Mouse (Mus musculus) CH12.LX (cell line): ENCODE measurements at regions not wholly inside any gene's neighbourhood (a gene's known extent, or its start where the extent isn't known, plus 50 kb on each side); places are given as distances from the start of the nearest gene placed in this dataset.

Experiments used
- DNase-seq: peaks from one replicate; pipeline ENCODE4 v3.0.0-alpha.2; 2013; ENCODE audit errors: extremely low read depth
- H3K27ac ChIP-seq: 2 replicates; pipeline ENCODE4 v1.5.1; 2012; ENCODE audit warnings: low read depth, mild to moderate bottlenecking, control low read depth, moderate library complexity; ENCODE audit not compliant: insufficient read depth
- H3K27me3 ChIP-seq: replicated peaks from 2 replicates; pipeline ENCODE3; 2012; ENCODE audit warnings: inconsistent platforms
- H3K36me3 ChIP-seq, 2 experiments: replicated peaks in 1 of 2; 2 replicates each; pipeline versions ENCODE3 to v1.6.1; 2012; ENCODE audit warnings: inconsistent platforms in 1 of 2, low read length in 1 of 2, mild to moderate bottlenecking in 1 of 2, mixed read lengths in 1 of 2, moderate library complexity in 1 of 2; ENCODE audit not compliant: control insufficient read depth in 1 of 2, insufficient read depth in 1 of 2
- H3K4me1 ChIP-seq, 2 experiments: 2 replicates each; pipeline ENCODE4 v1.6.1; 2012; ENCODE audit warnings: inconsistent platforms in 1 of 2, moderate library complexity in 1 of 2; ENCODE audit not compliant: insufficient read depth in 2 of 2, control insufficient read depth in 1 of 2
- H3K4me2 ChIP-seq: 2 replicates; pipeline ENCODE4 v1.6.1; 2012; ENCODE audit warnings: low read depth, mild to moderate bottlenecking, control low read depth; ENCODE audit not compliant: poor library complexity, insufficient read depth, severe bottlenecking
- H3K4me3 ChIP-seq, 3 experiments: fragments of 150-350 bp in 1 of 3; sonication (generic) in 1 of 3; replicated peaks in 1 of 3; 2 replicates each; pipeline versions ENCODE3 to v1.5.1; 2011 to 2012; ENCODE audit warnings: low read depth in 2 of 3, low read length in 2 of 3, mild to moderate bottlenecking in 2 of 3, moderate library complexity in 2 of 3, control low read depth in 1 of 3, improper control_type of control experiment in 1 of 3, inconsistent platforms in 1 of 3, mixed read lengths in 1 of 3; ENCODE audit not compliant: poor library complexity in 1 of 3
- H3K79me2 ChIP-seq: replicated peaks from 2 replicates; pipeline ENCODE4 v1.6.1; 2012; ENCODE audit warnings: mild to moderate bottlenecking, moderate library complexity; ENCODE audit not compliant: control insufficient read depth, poor library complexity, insufficient read depth, severe bottlenecking; ENCODE audit errors: extremely low read depth
- H3K9ac ChIP-seq: 2 replicates; pipeline ENCODE4 v1.6.1; 2012; ENCODE audit warnings: low read depth, mild to moderate bottlenecking, control low read depth, moderate library complexity; ENCODE audit not compliant: insufficient read depth
- H3K9me3 ChIP-seq: replicated peaks from 2 replicates; pipeline ENCODE3; 2012; ENCODE audit warnings: low read length, inconsistent platforms, mixed read lengths
- BHLHE40 ChIP-seq: IDR thresholded peaks from 2 replicates; pipeline ENCODE4 v1.6.1; 2011; ENCODE audit warnings: mild to moderate bottlenecking, low read depth, low read length, improper control_type of control experiment
- CHD2 ChIP-seq: IDR thresholded peaks from 2 replicates; pipeline ENCODE4 v1.6.1; 2011; ENCODE audit warnings: low read length, improper control_type of control experiment
- CTCF ChIP-seq, 2 experiments: IDR thresholded peaks in 1 of 2; conservative IDR thresholded peaks in 1 of 2; 2 replicates each; pipeline ENCODE4 v1.5.1; 2011 to 2012; ENCODE audit warnings: low read depth in 2 of 2, low read length in 2 of 2, improper control_type of control experiment in 1 of 2, inconsistent platforms in 1 of 2, mild to moderate bottlenecking in 1 of 2, moderate library complexity in 1 of 2
- MAFK ChIP-seq: IDR thresholded peaks from 2 replicates; pipeline ENCODE4 v1.6.1; 2011; ENCODE audit warnings: low read length, improper control_type of control experiment; ENCODE audit not compliant: insufficient replicate concordance
- MAZ ChIP-seq: IDR thresholded peaks from 2 replicates; pipeline ENCODE4 v1.6.1; 2012; ENCODE audit warnings: low read depth, mild to moderate bottlenecking, inconsistent platforms, low read length, improper control_type of control experiment, moderate library complexity
- MEF2A ChIP-seq: IDR thresholded peaks from 2 replicates; pipeline ENCODE4 v1.6.1; 2014; ENCODE audit warnings: low read depth, mild to moderate bottlenecking, inconsistent platforms, low read length, improper control_type of control experiment, borderline replicate concordance
- MYC ChIP-seq: IDR thresholded peaks from 2 replicates; pipeline ENCODE4 v1.6.1; 2011; ENCODE audit warnings: low read depth, mild to moderate bottlenecking, improper control_type of control experiment, low read length
- NELFE ChIP-seq: IDR thresholded peaks from 2 replicates; pipeline ENCODE4 v1.6.1; 2011; ENCODE audit warnings: low read depth, low read length, improper control_type of control experiment
- NRF1 ChIP-seq: IDR thresholded peaks from 2 replicates; pipeline ENCODE4 v1.6.1; 2014; ENCODE audit warnings: low read depth, mild to moderate bottlenecking, inconsistent platforms, low read length, improper control_type of control experiment, moderate library complexity
- POLR2A ChIP-seq: IDR thresholded peaks from 2 replicates; pipeline ENCODE4 v1.6.1; 2011; ENCODE audit warnings: low read depth, mild to moderate bottlenecking, improper control_type of control experiment, low read length
- RAD21 ChIP-seq: IDR thresholded peaks from 2 replicates; pipeline ENCODE4 v1.6.1; 2011; ENCODE audit warnings: low read depth, mild to moderate bottlenecking, low read length, improper control_type of control experiment, moderate library complexity
- USF1 ChIP-seq: IDR thresholded peaks from 2 replicates; pipeline ENCODE4 v1.6.1; 2014; ENCODE audit warnings: low read depth, mild to moderate bottlenecking, inconsistent platforms, low read length, improper control_type of control experiment
- USF2 ChIP-seq: conservative IDR thresholded peaks from 2 replicates; pipeline ENCODE4 v1.6.1; 2011; ENCODE audit warnings: low read depth, low read length, improper control_type of control experiment
- ZKSCAN1 ChIP-seq: IDR thresholded peaks from 2 replicates; pipeline ENCODE4 v1.6.1; 2012; ENCODE audit warnings: low read depth, inconsistent platforms, low read length, improper control_type of control experiment, borderline replicate concordance
- ZMIZ1 ChIP-seq: IDR thresholded peaks from 2 replicates; pipeline ENCODE4 v1.6.1; 2012; ENCODE audit warnings: low read depth, mild to moderate bottlenecking, inconsistent platforms, low read length, improper control_type of control experiment
- dilution Hi-C: fragments of 300-500 bp; cut with MboI; formaldehyde crosslinking; loops from 2 replicates; pipeline ENCODE4 v1.14.3; 2020; ENCODE audit warnings: low sequenced_read_pairs; ENCODE audit not compliant: extremely low pct_unique_long_range_greater_than_20kb, extremely low pct_ligation_motif_present
- in situ Hi-C: fragments of 300-500 bp; cut with MboI; formaldehyde crosslinking; loops from 3 replicates; pipeline ENCODE4 v1.14.3; 2019; ENCODE audit warnings: low sequenced_read_pairs, low pct_ligation_motif_present, low pct_unique_long_range_greater_than_20kb, mixed read lengths

DNA sequence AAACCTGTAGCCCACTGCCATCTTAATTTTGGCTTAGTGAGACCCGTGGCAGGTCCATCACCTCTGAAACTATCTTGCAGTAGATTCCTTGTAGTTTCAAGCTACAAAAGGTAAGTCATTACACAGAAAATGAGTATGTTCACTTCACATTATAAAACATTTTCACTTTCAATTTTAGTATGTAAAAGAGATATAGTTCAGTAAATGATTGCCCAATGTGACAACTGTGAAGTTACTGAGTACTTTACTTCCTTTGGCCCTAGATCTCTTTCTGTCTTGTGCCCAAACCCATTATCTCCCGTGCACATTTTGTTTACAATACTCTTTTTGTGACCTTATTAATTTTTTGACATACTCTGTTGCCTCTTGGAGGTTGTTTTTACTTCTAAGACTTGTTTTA, 335.4 kb upstream of the Pitrm1 start:
- Histone ChIP-seq H3K36me3 (no peaks in the 10 kb centered on the region), H3K4me3 (no peak overlapping the region), H3K27ac (no peak overlapping the region), H3K4me2 (no peak overlapping the region), H3K9ac (no peak overlapping the region), H3K9me3 (no peaks in the 10 kb centered on the region), H3K79me2 (no peaks in the 10 kb centered on the region), H3K27me3 (no peaks in the 10 kb centered on the region), H3K4me1 (no peaks in the 10 kb centered on the region)
- no peak for DNase-seq
- in situ Hi-C loops = no loop called here
- no peak for TF ChIP-seq ZMIZ1
- TF ChIP-seq NELFE = no peak
- TF ChIP-seq RAD21 = no peak
- no peak for TF ChIP-seq CHD2
- no peak for TF ChIP-seq NRF1
- no peak for TF ChIP-seq CTCF (conservative IDR thresholded peaks at IDR 0.05 in 1 of 2, IDR thresholded peaks at IDR 0.05 in 1 of 2; ENCODE audit: low read depth in 2 of 2, low read length in 2 of 2)
- no peak for TF ChIP-seq POLR2A
- TF ChIP-seq, all 38 proteins: peak for 0
- dilution Hi-C loops = no loop called here

DNA sequence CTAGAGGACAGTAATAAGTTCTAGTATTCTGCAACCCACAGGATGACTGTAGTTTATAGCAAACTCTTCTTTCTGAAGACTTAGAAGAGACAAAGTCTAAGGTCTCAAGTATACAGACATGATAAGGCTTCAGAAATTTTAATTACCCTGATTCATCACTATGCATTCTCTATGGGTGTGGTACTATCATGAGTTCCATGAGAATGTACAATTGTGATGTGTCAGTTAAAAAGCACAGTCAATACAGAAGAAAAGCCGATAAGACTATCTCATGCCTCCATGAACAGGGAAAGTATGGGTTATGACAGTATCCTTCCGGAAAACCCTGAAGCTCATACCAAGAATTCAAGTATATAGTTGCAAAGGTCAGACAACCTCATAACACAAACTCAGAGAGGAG, 333.8 kb upstream of the Pitrm1 start:
- H3K27me3 ChIP-seq = no peaks in the 10 kb centered on the region
- TF ChIP-seq MAZ (no peak), MAFK (no peak), MYC (no peak), USF2 (no peak), NRF1 (no peak), USF1 (no peak), MEF2A (no peak), ZKSCAN1 (no peak), NELFE (no peak), POLR2A (no peak), BHLHE40 (no peak)
- no peak overlapping the region for H3K4me2 ChIP-seq
- H3K36me3 ChIP-seq = no peaks in the 10 kb centered on the region
- in situ Hi-C loops = no loop called here
- no peaks in the 10 kb centered on the region for H3K79me2 ChIP-seq
- H3K27ac ChIP-seq = no peak overlapping the region
- no peaks in the 10 kb centered on the region for H3K9me3 ChIP-seq
- H3K4me1 ChIP-seq = no peaks in the 10 kb centered on the region
- DNase-seq = no peak
- no peak overlapping the region for H3K9ac ChIP-seq
- dilution Hi-C loops = no loop called here
- no peak overlapping the region for H3K4me3 ChIP-seq
